Mouse (Mus musculus) mouse trophoblast stem cell (cell line): ENCODE results near the gene Sun2.

Experiments
- in situ Hi-C, 2 experiments: fragments of 300-500 bp; cut with MseI, MboI; formaldehyde crosslinking; loops; 2 replicates in 1 of 2; 3 replicates in 1 of 2; pipeline ENCODE4 v1.15.1; 2025

The Sun2 gene

DNA sequence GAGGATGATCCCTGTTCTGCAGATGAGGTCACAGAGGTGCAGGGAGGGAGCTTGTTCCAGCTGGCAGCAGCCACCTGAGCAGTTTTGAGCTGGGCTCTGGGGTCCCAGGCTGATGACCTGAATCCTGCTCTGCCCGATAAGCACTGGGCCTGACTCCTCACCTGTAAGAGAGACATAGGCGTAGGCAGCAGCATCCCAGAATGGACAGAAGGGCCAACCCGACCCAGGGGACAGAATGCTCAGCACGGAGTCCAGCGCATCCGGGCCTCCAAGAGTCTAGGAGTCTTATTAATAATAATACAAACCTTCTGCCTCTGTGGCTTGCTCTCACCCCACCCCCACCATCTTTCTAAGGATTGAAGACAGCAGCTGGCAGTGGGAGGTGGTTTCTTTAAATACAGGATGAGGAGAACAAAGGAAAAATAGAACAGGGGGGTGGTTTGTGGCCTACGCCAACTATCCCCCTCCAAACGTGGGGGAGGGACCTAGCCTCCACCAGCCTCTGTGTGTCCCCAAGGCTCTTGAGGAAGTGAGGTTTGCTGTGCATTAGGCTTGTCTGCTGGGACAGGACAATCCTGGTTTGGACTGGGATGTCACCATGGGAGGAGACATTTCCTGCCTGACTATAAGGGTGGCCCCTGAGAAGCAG is 13.8 kb upstream of the Sun2 start:
- in situ Hi-C loops, result no loop called here

DNA sequence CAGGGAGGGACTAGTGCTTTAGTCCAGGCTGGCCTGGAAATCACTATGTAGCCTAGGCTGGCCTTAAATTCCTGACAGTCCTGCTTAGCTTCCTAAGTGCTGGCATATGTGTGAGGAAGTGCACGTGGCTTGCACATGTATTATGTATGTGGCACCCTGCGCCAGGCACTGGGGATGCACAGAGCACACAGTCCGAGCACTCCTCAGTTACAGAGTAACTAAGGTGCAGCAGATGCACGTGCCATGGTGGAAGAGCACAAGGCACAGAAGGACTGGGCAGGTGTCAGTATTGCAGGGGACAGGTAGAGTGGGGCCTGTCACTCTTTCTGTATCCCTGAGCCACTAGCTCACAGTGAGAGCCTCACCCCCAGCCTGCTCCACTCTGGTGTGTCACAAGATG is 12.8 kb upstream of the Sun2 start:
- in situ Hi-C loops, result no loop called here

DNA sequence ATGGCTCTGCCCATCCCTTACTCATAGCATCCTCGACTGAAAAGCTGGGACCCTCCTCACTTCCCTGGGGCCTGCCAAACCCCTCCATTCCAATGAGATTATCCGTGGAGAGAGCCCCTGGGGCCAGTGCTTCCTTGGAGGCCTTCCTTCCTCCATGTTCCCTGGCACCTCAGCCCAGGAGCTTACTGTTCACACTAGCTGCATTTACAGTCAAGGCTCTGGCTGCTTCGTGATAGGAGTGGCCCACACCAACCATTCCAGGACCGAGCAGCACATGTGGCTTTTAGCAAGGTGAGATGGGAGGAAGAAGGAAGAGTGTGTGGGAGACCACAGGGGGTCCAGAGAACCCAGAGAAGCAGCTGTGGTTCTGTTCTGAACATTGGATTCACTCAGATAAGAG is 11.5 kb upstream of the Sun2 start:
- in situ Hi-C loops, result no loop called here

DNA sequence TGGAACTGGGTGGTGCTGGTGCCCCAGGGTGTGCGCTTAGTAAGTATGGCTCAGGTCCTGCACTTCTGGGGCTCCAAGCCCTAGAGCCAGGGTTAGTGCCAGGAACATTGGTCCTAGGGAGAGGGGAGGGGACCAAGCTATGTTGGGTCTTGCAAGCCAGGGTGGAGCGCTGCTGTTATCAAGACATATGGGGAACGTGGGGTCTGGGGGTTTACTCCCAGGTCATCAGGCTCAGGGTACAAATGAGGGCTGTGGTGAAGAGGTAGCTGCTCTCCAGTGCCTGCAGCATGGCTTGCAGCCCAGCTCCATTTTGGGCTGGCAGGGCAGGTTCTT is 11.1 kb upstream of the Sun2 start:
- in situ Hi-C loops, result no loop called here

DNA sequence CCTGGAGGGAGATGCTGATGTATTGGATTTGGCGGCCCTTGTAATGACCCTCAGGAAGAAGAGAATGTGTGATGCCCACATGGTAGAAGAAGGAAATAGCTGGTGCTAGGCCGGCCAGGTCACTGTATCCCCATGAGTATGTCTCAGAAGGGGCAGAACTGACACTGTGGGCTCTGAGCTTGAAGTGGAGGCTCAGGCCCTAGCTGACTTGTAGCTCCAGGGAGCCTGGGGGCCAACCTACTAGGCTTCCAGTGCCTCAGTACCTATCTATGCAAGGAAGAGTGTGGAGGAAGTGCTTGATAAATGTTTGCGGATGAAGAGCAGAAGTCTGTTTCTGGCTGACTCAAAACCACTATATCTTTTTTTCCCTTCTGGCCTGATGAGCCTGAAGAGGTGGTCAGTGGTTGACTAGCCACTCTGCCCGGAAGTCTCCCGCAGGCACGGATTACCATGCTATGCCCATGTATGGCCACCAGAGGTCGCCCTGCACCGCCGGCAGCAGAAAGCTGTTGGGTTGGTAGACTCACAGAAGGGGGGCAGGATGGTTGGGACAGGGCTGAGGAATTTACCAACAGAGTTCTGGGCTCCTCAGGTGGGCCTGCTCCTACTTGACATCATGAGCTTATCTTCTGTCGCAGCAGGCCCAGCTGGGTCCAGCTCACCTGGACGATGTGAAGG is 10.5 kb upstream of the Sun2 start:
- in situ Hi-C loops, result no loop called here

DNA sequence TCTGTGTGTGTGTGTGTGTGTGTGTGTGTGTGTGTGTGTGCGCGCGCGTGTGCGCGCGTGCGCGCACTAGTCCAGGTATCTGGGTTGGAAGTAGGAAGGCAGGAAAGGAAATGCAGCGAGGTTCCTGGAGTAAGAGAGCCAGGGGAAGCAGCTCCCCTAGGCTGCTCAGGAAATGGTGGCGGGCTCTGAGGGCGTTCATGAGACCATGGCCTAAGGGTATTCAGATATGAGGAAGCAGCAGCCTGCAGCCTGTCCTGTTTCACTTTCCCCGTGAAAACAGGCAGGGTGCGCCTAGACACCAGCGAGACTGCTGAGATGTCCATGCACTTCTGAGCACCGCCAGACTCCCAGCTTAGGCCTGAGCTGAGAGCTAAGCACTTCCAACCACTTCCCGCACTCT is 9.4 kb upstream of the Sun2 start:
- in situ Hi-C loops, result no loop called here

DNA sequence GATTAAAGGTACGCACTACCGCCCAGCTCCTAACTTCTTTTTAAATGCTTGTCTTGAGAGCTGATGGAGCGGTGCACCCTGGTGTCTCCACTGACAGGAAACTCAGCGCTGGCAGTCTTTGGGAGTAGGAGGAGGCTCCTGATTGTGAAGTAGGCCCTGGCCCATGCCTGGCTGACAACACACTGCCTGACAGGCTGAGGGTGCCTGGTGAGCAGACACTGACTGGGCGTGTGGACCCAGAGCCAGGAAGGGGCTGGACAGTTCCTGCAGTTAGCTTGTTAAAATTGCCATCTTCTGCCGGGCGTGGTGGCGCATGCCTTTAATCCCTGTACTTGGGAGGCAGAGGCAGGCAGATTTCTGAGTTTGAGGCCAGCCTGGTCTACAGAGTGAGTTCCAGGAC is 7.9 kb upstream of the Sun2 start:
- in situ Hi-C loops, result no loop called here

DNA sequence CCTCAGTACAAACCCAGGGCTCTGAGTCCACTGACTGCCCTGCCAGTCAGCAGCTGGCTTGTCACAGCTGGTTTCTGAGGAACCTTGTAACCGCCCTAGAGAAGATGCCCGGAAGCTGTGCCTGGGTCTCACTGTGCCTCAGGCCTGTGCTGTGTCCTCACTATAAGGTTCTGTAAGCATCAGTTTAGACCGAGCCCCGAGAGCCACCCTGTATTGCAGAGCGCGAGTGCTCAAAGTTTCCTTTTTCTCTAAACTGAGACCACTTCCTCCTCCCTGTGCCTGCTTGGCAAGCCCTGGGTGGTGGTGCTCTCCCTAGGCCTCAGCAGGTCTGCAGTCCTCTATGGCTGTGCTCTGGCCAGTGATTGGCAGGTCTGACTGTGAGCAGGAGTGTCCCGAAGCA is 6.8 kb upstream of the Sun2 start:
- in situ Hi-C loops, result no loop called here

DNA sequence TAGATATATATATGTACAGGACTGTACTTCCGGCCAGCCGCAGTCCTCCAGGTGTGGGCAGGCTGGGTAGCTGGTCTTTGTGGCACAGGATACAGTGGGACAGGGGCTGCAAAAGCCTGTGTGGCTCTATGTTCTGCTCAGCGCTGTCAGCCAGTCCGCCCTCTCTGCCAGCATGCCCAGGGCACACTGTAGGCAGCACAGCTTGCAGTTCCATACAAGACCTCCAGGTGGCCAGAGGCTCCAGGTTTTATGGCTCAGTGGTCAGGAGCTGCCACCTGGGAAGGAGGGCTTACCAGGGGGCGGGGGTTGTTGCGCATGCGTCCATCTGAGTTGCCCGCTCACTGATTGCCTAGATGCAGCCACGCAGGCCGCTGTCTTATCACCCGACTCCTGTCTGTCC is 5.7 kb upstream of the Sun2 start:
- in situ Hi-C loops, result no loop called here

DNA sequence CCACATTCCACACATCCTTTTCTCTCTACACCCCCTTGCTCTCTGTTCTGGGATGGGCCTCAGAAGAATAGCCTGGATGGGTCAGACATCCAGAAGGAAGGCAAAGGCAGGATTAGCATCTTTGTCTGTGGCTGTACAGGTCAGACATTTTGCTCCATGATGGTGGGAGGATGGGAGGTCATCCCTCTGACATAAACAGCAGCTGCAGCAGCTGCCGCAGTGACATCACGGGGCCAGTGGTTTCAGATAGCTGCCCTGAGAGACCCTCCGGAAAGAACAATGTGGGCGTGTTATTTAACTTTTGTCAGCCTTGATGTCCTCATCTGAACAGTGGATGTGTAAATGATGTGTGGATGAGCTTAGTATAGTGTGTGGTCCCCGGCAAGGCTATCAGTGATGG is 3.5 kb upstream of the Sun2 start:
- in situ Hi-C loops, result no loop called here

DNA sequence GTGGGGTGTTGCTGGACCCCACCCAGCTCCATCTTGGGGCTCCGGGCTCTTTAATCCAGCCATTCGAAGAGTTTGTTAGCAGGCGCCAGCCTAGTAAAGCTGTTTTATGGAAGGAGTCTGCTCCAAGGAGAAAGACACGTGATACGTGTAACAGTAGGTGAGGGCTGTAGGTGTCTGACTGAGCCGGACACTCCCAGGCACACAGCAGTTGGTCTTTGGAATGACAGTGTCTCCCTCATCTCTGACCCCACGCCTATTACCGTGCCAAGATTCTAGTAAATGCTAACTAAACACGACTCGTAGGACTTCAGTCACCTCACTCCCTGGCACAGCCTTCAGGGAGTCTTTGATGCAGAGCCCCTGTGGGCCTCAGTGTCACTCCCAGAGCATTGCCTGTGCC is 3.0 kb upstream of the Sun2 start:
- in situ Hi-C loops, result no loop called here

DNA sequence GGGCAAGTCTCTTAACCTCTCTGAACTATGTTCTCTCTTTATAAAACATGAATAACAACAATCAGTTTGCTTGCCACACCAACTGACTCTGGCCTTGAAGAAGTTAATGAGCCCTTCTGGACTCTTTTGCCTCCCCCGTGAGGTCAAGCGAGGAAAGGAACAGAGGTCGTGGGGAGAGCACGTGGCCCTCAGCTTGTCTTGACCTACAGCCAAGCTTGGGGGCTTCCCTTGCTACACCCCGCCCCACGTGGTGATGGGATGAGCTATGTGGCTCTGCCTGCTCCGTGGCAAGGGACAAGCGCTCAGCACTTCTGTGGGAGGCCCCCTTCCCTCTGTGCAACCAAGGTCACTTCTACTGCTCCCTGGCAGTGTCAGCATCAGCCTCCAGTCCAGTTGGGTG is 2.4 kb upstream of the Sun2 start:
- in situ Hi-C loops, result no loop called here

DNA sequence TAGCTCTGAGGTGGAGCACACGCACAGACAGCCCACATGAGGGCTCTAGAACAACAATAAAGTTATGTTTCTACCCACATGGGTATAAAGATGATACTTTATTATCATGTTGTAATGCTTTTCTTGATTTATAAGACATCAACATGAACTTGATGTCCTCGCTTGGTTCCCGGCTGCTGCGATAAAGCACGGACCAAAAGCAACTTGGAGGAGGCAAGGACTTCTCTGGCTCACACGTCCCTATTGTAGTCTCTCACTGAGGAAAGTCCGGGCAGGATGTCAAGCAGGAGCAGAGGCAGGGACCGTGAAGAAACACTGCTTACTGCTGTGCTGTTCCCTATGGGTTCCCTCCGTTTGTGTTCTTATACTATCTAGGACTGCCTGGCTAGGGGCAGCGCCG is 1.7 kb upstream of the Sun2 start:
- in situ Hi-C loops, result no loop called here

DNA sequence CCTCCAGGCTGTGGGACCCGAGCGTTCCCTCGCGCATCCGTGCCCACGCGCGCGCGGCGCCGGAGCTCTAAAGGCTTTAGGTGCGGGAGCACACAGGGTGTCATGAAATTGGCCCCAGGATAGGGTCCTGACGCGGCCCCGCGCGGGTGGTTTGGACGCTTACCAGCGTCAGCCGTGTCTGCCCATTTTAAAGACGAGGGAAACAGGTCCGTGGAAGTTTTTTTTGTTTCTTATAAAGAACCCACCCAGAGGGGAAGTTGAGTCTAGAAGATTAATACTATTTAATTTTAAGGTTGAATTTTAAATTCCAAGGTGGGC is 329 bp upstream of the Sun2 start:
- in situ Hi-C loops, result no loop called here

DNA sequence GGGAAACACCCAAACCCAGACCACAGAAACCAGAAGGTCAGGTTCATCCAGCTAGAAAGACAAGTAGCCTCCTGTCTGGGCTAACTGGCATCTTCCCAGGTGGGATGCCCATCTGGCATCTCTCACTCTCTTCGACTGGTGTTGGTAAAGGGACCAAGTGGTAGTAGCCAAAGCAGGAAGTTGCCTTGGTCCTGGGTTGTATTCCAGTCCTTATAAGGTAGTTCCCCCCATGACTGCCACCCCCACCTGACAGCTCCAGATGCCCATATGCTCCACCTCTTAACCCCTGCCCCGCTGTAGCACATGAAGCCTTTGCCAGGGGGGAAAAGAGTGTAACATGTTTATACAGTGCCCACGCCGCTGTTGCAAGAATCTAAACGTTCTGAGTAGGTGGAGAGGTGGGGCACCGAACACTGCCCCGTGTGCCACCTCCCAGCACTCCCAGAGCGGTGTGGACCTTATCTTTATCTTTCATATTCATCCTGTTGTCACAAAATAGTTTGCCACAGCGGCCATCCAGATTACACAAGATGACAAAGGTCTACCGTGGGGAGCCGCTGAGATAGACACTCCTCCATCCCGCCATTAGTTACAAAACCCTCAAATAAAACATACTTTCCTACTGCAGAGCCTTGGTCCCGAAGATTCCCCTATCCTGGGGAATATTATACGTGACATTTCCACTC is 1.0 kb downstream of the Sun2 start:
- in situ Hi-C loops, result no loop called here

DNA sequence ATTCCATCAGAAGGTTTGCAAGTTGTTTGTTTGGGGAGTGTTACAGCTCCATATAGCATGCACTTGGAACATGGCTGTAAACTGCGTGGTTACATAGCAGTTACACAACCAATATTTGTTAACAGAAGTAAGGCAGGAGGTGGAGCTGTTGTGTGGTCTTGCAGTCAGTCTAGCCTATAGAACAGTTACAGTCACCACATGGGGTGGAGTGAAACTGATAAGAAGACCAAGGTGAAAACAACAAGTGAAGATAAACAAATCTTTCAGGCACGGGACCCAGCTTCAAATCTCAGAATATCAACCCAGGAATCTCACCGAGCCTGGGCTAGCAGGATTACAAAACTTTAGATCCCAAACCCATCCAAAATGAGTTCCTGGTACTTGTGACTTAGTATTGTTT is 1.6 kb downstream of the Sun2 start:
- in situ Hi-C loops, result no loop called here

DNA sequence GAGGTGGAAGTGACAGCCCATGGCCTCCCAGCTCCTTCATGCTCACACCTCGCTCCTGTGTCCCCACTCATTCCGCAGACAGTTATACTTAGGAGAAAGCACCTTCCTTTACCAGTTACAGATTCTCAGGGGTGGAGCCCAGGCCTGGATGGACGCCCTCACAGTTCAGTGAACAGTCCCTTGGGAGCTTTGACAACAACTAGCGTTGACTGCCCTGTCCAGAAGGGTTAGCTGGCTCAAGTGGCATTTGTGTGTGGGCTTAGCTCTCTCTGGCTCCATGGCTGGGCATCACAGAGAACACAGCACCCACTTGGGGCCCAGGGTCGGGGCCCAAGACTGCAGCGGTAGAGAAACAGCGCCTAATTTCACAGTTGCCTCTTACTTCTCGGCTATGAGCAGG is 8.0 kb downstream of the Sun2 start:
- in situ Hi-C loops, result no loop called here

DNA sequence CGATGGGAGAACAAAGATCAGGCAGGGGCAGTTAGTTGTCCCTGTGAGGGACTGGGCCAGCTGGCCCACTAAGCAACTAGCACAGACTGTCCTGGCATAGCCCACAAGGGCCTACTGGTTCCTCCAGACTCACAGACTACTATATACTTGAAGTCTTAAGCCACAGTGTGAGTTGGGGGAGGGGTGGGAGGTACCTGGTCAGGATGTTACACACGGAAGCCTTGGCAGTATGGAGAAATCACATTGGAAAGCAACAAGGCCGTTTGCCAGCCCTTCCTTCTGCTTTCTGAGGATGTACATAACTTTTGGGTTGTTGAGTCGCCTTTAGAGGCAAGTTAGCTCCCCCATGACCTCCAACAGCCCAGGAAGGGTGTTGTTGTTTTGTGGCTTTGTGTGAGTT is 8.7 kb downstream of the Sun2 start:
- in situ Hi-C loops, result no loop called here

DNA sequence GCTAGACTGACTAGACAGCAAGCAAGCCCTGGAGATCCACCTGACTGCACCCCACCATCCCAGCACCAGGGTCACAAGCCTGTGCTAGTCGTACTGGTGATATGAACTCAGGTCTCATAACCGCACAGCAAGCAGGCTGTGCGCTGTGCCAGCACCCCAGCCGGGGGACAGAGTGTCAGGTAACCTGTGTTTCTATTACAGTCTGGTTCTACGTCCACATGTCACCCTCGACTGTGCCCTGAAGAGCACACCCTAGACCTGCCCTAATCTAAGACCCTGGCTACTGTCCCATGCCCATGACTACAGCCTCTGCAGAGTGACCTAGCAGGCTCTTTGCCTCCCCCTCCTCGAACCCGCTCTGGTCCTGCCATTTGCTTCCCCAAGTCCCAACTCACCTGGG is 9.1 kb downstream of the Sun2 start:
- in situ Hi-C loops, result no loop called here

DNA sequence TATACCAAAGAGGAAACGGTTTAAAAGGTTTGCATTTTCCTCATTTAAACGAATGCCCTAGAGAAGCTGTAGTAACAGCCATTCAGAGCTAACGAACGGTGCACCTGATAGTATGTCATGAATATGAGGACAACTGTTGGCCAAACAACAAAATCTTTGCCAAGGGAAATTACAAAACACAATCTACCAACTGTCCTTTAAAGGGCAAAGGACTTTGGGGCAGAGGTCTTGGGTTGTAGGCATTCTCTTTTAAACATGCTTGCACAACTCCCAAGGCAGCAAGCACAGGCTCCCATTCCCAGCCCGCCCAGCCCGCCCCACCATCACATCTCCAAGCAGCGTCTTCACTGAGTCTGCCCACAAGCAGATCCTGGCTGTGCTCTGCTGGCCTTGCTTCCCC is 10.8 kb downstream of the Sun2 start:
- in situ Hi-C loops, result no loop called here

DNA sequence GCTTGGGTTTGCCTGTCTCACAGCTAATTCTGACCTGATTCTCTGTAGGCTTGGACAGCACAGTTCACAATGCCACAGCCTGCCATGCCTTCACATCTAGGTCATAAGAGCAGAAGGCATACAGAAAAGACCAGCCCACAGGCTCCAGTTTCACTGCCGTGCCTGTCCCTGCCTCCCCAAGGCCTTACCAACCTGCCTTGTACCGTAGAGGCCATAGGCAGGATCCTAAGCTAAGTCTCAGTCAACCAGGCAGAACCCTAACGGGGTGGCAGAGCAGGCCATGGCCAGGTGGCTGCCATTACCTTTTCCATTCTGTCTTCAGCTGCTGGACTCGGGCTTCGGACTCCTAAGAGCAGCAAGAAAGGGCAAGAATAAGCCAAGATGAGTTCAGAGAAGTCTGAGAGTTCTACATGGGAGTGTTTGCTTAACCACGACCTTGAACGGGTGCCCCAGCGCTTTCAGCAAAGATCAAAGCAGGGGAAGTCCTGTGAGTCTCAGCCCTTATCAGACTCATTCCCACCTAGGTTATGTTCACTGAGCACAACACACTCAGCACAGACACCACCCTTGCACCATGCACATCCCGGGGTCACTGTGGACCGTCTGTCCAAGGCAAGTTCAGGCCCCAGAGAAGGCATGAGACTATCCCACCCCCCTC is 13.5 kb downstream of the Sun2 start:
- in situ Hi-C loops, result no loop called here

DNA sequence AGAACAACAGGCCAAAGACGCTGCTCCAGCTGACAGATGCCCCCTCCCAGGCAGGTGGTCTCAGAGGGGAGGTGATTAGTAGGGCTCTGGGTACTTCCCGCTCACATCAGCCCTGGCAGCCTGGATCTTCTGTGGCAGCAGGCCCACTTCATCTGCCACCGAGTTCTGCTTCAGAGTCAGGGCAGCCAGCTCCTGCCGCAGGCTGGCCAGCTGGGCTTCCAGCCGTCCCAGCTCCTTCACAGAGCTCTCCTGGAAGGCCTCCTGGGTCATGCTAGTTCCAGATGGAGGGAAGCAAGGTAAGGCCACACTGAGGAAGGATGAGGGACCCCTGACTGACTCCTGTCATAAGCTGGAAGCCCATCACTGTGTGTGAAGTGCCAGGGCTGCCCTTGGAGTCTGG is 14.0 kb downstream of the Sun2 start:
- in situ Hi-C loops, result no loop called here

DNA sequence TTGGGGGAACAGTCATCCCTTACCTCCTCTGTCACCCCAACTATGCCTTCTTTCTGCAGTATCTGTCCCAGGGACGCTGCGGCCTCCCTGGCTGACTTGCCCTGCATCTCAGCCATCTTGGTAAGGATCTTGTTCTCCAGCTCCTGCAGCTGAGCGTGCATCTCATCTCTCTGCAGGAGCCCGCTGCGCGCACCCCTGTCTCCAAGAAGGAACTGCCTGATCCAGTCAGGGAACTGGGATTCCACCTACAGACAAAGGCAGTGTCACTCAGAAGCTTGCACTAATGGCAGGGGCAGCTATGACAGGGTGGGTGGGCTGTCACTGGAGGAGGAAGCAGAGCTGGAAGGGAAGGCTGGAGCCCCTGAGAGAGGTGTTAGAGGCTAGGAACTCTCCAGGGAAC is 14.5 kb downstream of the Sun2 start:
- in situ Hi-C loops, result no loop called here
